Mouse (Mus musculus): ENCODE measurements around the gene Vav1. TPM values are rescaled to one million over a fixed set of nuclear protein-coding genes. Genes with fewer than 3 reads are reported as not detected.

Gene Vav1
- total RNA-seq (2012; rRNA removed) (81.8 and 86.7 TPM in 2 replicates), polyA plus RNA-seq (2012; ENCODE audit: insufficient read depth in 1 of 2, insufficient read length in 2 of 2, low read depth in 1 of 2, low replicate concordance in 2 of 2, missing spikeins in 1 of 2) (10 to 100 TPM in 1 of 2 experiments, not detected in 1; 99.6 TPM)

DNA sequence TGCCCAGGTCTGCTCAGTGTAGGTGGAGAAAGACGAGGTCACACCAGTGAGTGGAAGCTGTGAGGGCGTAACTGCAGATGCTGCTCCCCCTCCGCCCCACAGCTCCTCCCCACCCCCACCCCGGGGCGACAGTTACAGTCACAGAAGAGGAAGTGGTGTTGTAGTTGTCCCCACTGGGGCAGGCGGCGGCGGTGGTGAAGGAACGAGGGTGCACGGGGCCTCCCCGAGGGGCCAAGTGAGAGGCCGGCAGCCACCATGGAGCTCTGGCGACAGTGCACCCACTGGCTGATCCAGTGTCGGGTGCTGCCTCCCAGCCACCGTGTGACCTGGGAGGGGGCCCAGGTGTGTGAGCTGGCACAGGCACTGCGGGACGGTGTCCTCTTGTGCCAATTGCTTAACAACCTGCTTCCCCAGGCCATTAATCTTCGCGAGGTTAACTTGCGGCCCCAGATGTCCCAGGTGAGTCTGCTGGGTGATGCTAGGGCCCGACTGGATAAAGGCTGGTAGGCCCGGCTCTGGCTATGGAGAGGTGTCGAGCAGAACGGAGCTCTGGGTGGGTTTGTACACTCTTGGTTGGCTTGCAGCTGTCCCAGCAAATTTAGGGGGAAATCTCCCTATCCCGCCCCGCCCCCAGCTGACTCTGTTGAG, at the start of gene Vav1:
TSS of gene Vav1 (plus strand) at position 158 of the 648 bp plus-strand sequence.
- Histone ChIP-seq H3K4me3 (ENCODE audit: control insufficient read depth in 1 of 2, insufficient read depth in 1 of 2, low read depth in 2 of 2, low read length in 2 of 2) (peak within 1 kb of the TSS; percentile 85 to 98), H3K9ac (ENCODE audit: control insufficient read depth, low read depth, low read length, poor library complexity, severe bottlenecking) (peak within 1 kb of the TSS; percentile 95), H3K79me2 (ENCODE audit: control insufficient read depth, insufficient read depth, low read length, poor library complexity) (peaks cover 46% of the 10 kb centered on the region), H3K9me3 (replicated peaks; ENCODE audit: insufficient read depth, low read length) (no peaks in the 10 kb centered on the region), H3K4me1 (ENCODE audit: control insufficient read depth in 1 of 2, insufficient read depth in 2 of 2, low read length in 2 of 2) (peaks cover 4 to 26% of the 10 kb centered on the region in 2 experiments; a peak in 3 of 4 replicates), H3K27me3 (ENCODE audit: control insufficient read depth in 1 of 2, insufficient read depth in 2 of 2, low read length in 2 of 2) (no peaks in the 10 kb centered on the region), H3K36me3 (ENCODE audit: control insufficient read depth in 1 of 2, insufficient read depth in 2 of 2, low read length in 2 of 2) (peaks cover 0 to 15% of the 10 kb centered on the region in 2 experiments; a peak in 2 of 4 replicates), H3K27ac (ENCODE audit: control insufficient read depth, low read depth, low read length) (peak within 1 kb of the TSS; percentile 84)
- peak; percentile 92 for DNase-seq (ENCODE audit: low read depth, low spot score)
- TF ChIP-seq MAFK (IDR thresholded peaks at IDR 0.05; ENCODE audit: borderline replicate concordance, low read depth, low read length) (no peak), ZKSCAN1 (IDR thresholded peaks at IDR 0.05; ENCODE audit: low read depth, low read length) (no peak), TAL1 (IDR thresholded peaks at IDR 0.05; ENCODE audit: low read length) (no peak), UBTF (IDR thresholded peaks at IDR 0.05; ENCODE audit: borderline replicate concordance, insufficient read depth, low read depth, low read length) (no peak), RAD21 (IDR thresholded peaks at IDR 0.05; ENCODE audit: low read depth, low read length) (no peak), E2F4 (IDR thresholded peaks at IDR 0.05; ENCODE audit: borderline replicate concordance, low read depth, low read length) (no peak), MYB (IDR thresholded peaks at IDR 0.05; ENCODE audit: low read depth, low read length) (0 out of 2 replicates have a peak, but pooled peaks have one; percentile 34), ETS1 (IDR thresholded peaks at IDR 0.05; ENCODE audit: low read depth, low read length) (peak; percentile 41; the same call in 1 of the 2 replicates), POLR2A (IDR thresholded peaks at IDR 0.05; ENCODE audit: control insufficient read depth in 1 of 2, insufficient read depth in 1 of 2, low read depth in 1 of 2, low read length in 2 of 2, poor library complexity in 1 of 2) (peak; percentile 77 to 92), POLR2AphosphoS5 (IDR thresholded peaks at IDR 0.05; ENCODE audit: borderline replicate concordance, low read depth, low read length) (peak; percentile 82; the same call in 1 of the 2 replicates), MEF2A (IDR thresholded peaks at IDR 0.05; ENCODE audit: extremely low read depth, insufficient replicate concordance, low read depth, low read length, poor library complexity, severe bottlenecking) (no peak), TBP (IDR thresholded peaks at IDR 0.05; ENCODE audit: low read depth, low read length) (0 out of 2 replicates have a peak, but pooled peaks have one; percentile 13), EP300 (IDR thresholded peaks at IDR 0.05; ENCODE audit: low read depth in 1 of 2, low read length in 2 of 2) (peak in 1 of 2 experiments; percentile 72; a peak in 2 of 4 replicates), SIN3A (IDR thresholded peaks at IDR 0.05; ENCODE audit: low read length) (peak; percentile 19; the same call in 1 of the 2 replicates), CTCF (IDR thresholded peaks at IDR 0.05 in 2 of 3, conservative IDR thresholded peaks at IDR 0.05 in 1 of 3; ENCODE audit: control insufficient read depth in 1 of 3, insufficient read depth in 1 of 3, low read depth in 2 of 3, low read length in 3 of 3, poor library complexity in 1 of 3, severe bottlenecking in 1 of 3) (no peak), ELF1 (IDR thresholded peaks at IDR 0.05; ENCODE audit: low read depth, low read length) (peak; percentile 46; the same call in 1 of the 2 replicates), MAZ (IDR thresholded peaks at IDR 0.05; ENCODE audit: low read depth, low read length) (peak; percentile 60; the same call in 1 of the 2 replicates), TCF12 (IDR thresholded peaks at IDR 0.05; ENCODE audit: low read depth, low read length) (peak; percentile 59; the same call in 1 of the 2 replicates), ZMIZ1 (IDR thresholded peaks at IDR 0.05; ENCODE audit: low read depth, low read length) (peak; percentile 48; the same call in 1 of the 2 replicates), NELFE (IDR thresholded peaks at IDR 0.05; ENCODE audit: low read depth, low read length) (peak; percentile 63), ZNF384 (IDR thresholded peaks at IDR 0.05; ENCODE audit: low read depth, low read length) (no peak)

All from MEL (cell line).